Mouse (Mus musculus) lung, adult 2 months (tissue): ENCODE data around the gene Tcea3.

Experiments
- CTCF ChIP-seq: fragments of 200-500 bp; IDR thresholded peaks from 2 replicates; pipeline ENCODE4 v1.5.1; 2011; ENCODE audit warnings: mild to moderate bottlenecking, low read length, control low read depth; ENCODE audit not compliant: insufficient read depth
- POLR2A ChIP-seq: fragments of 200-500 bp; IDR thresholded peaks from 2 replicates; pipeline ENCODE4 v1.6.1; 2011; ENCODE audit warnings: low read depth, mild to moderate bottlenecking, control low read depth, low read length, borderline replicate concordance; ENCODE audit errors: extremely low read depth

- TF ChIP-seq CTCF (no peak), POLR2A (no peak)
These were observed 27.3 kb upstream of the Tcea3 start for GRCm38 (mm10) chr4:136220133-136220775.
